Mouse (Mus musculus) heart, adult 2 months (tissue): ENCODE results near the gene Erc1. TPM values are rescaled to one million over a fixed set of nuclear protein-coding genes. Genes with fewer than 3 reads are reported as not detected.

Experiments
- DNase-seq, 2 experiments: peaks; one replicate each; pipeline ENCODE4 v3.0.0; 2021
- H3K27ac ChIP-seq: fragments of 200-600 bp; 2 replicates; pipeline ENCODE4 v1.8.1; 2022
- H3K27me3 ChIP-seq: fragments of 200-500 bp; 2 replicates; pipeline ENCODE4 v1.6.1; 2012; ENCODE audit warnings: mild to moderate bottlenecking, low read length, inconsistent platforms, mixed read lengths; ENCODE audit not compliant: control insufficient read depth, insufficient read depth
- H3K36me3 ChIP-seq: fragments of 200-500 bp; 2 replicates; pipeline ENCODE4 v1.6.1; 2012; ENCODE audit warnings: low read length, inconsistent platforms; ENCODE audit not compliant: control insufficient read depth, insufficient read depth
- H3K4me1 ChIP-seq: fragments of 200-500 bp; 2 replicates; pipeline ENCODE4 v1.6.1; 2011; ENCODE audit warnings: low read length; ENCODE audit not compliant: control insufficient read depth, insufficient read depth
- H3K4me3 ChIP-seq: fragments of 200-600 bp; 2 replicates; pipeline ENCODE4 v1.8.1; 2022
- H3K79me2 ChIP-seq: fragments of 200-500 bp; replicated peaks from 2 replicates; pipeline ENCODE4 v1.6.1; 2012; ENCODE audit warnings: mild to moderate bottlenecking, inconsistent platforms, low read length, moderate library complexity, mixed read lengths; ENCODE audit not compliant: control insufficient read depth, insufficient read depth
- H3K9ac ChIP-seq: fragments of 200-500 bp; 2 replicates; pipeline ENCODE4 v1.6.1; 2012; ENCODE audit warnings: low read depth, mild to moderate bottlenecking, control low read depth, inconsistent platforms, low read length, mixed read lengths
- CTCF ChIP-seq: fragments of 200-600 bp; IDR thresholded peaks from 2 replicates; pipeline ENCODE4 v1.8.1; 2022; ENCODE audit warnings: antibody characterized with exemption, mild to moderate bottlenecking, moderate library complexity
- EP300 ChIP-seq: fragments of 200-500 bp; IDR thresholded peaks from 2 replicates; pipeline ENCODE4 v1.6.1; 2011; ENCODE audit warnings: low read depth, low read length, control low read depth; ENCODE audit not compliant: insufficient read depth
- POLR2A ChIP-seq: fragments of 200-500 bp; IDR thresholded peaks from 2 replicates; pipeline ENCODE4 v1.6.1; 2011; ENCODE audit warnings: mild to moderate bottlenecking, low read depth, low read length, control low read depth; ENCODE audit not compliant: insufficient read depth
- WGBS: fragments of 180-500 bp; shearing (Covaris S2); methylation state at CpG from one replicate; pipeline ENCODE4 v1.1.7; 2018; 5-methylcytosine and 5-hydroxymethylcytosine counted together
- intact Hi-C: fragments of 180-260 bp; cut with DNase I; formaldehyde crosslinking; loops from one replicate; pipeline ENCODE4 v1.15.1; 2025
- polyA plus RNA-seq: library from polyadenylated mRNA; depleted of rRNA; stranded (reverse); fragments of >200 nt; gene quantifications from 2 replicates; pipeline ENCODE4 v1.2.3, GENCODE M21; 2012
- total RNA-seq, 2 experiments: library from RNA; stranded (reverse); gene quantifications; 2 replicates each; pipeline ENCODE4 v1.2.3; 2021

Erc1 gene
- total and polyA plus RNA-seq, 3 experiments, result 15.0 to 41.8 (median 36.0) TPM

- Histone ChIP-seq H3K79me2 (no peaks in the 10 kb centered on the region), H3K9ac (no peak overlapping the region), H3K27me3 (no peaks in the 10 kb centered on the region), H3K36me3 (peaks cover 4% of the 10 kb centered on the region), H3K4me1 (peaks cover 5% of the 10 kb centered on the region), H3K4me3 (no peak overlapping the region), H3K27ac (no peak overlapping the region)
- intact Hi-C loops, result no loop called here
- no peak for DNase-seq
- 93% methylated on average over 2 of the region's 2 CpGs for WGBS
- TF ChIP-seq CTCF (no peak), POLR2A (no peak), EP300 (no peak)
These were observed 257.1 kb downstream of the Erc1 start for GRCm38 (mm10) chr6:119590872-119591271.

GRCm38 (mm10) chr6:119587897-119588296, 260.1 kb downstream of the Erc1 start:
- TF ChIP-seq POLR2A (no peak), EP300 (no peak), CTCF (no peak)
- Histone ChIP-seq H3K36me3 (no peaks in the 10 kb centered on the region), H3K4me3 (no peak overlapping the region), H3K27ac (no peak overlapping the region), H3K4me1 (peaks cover 8% of the 10 kb centered on the region), H3K27me3 (no peaks in the 10 kb centered on the region), H3K79me2 (no peaks in the 10 kb centered on the region), H3K9ac (no peak overlapping the region)
- DNase-seq, result no peak
- 85% methylated on average over 2 of the region's 2 CpGs for WGBS
- intact Hi-C loops, result no loop called here

- DNase-seq, result no peak
- H3K36me3 ChIP-seq, result no peaks in the 10 kb centered on the region
- no peaks in the 10 kb centered on the region for H3K27me3 ChIP-seq
- no peak overlapping the region for H3K4me3 ChIP-seq
- H3K4me1 ChIP-seq, result peaks cover 8% of the 10 kb centered on the region
- H3K27ac ChIP-seq, result no peak overlapping the region
- TF ChIP-seq POLR2A (no peak), CTCF (no peak), EP300 (no peak)
- intact Hi-C loops, result no loop called here
- no peak overlapping the region for H3K9ac ChIP-seq
- no peaks in the 10 kb centered on the region for H3K79me2 ChIP-seq
These were observed 260.5 kb downstream of the Erc1 start for GRCm38 (mm10) chr6:119587454-119587853.

DNA sequence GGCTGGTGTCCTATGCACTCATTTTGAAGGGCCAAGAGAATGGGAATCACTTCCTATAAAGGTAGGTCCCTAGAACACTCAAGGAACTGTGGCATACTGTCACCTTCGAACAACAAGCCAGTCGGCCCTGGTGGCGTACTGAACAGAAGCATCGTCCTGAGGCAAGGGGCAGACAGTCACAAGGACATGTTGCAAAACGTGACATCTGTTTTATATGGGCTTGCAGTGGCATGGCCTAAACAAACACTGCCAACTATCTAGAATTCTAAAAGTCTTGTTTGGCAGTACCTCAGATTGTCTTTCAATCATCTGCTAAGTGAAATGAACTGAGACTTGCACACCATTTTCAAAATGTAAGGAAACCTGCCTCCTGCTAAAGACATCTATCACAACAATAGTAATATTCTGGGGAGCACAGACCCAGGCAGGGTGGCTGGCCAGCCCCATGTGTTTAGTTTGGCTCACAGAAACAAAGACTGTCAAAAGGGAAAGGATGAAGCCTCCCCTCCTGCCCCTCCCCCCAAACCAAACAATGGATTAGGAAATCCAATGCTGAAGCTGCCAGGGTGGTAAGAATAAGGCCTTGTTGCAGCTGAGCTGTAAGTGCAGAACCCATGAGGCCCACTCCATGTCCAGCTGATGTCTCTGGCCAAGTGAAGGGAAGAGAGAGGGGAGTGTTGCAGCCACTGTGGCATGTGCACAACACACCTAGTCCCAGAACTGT, 262.2 kb downstream of the Erc1 start:
- Histone ChIP-seq H3K27me3 (no peaks in the 10 kb centered on the region), H3K79me2 (no peaks in the 10 kb centered on the region), H3K36me3 (no peaks in the 10 kb centered on the region), H3K4me3 (no peak overlapping the region), H3K27ac (no peak overlapping the region), H3K4me1 (peaks cover 8% of the 10 kb centered on the region), H3K9ac (no peak overlapping the region)
- DNase-seq, result peak; percentile 27 to 39
- intact Hi-C loops, result no loop called here
- TF ChIP-seq POLR2A (no peak), EP300 (no peak), CTCF (no peak)
- WGBS, result 53% methylated on average over 5 of the region's 5 CpGs

DNA sequence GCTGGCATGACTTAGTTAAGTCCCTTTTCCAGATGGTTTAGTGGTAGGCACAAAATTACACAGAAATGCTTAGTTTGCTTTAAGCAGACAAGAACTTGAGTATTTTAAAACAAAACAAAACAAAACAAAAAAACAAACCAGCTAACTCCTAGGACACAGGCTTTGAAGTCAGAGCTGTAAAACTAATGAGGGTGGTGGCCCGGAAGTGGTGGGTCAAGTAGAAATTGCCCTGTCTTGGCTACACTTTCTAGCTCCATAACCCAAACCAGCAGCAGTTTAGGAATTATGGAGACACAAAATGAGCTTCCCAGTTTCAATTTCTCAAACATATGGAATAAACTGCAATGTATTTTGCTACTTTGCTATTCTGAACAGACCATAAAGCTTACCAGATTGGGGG, 263.9 kb downstream of the Erc1 start:
- no peak overlapping the region for H3K27ac ChIP-seq
- no peak for TF ChIP-seq EP300
- TF ChIP-seq POLR2A, result no peak
- no peak for TF ChIP-seq CTCF
- no peaks in the 10 kb centered on the region for H3K79me2 ChIP-seq
- intact Hi-C loops, result no loop called here
- no peaks in the 10 kb centered on the region for H3K36me3 ChIP-seq
- DNase-seq, result no peak
- peaks cover 8% of the 10 kb centered on the region for H3K4me1 ChIP-seq
- H3K27me3 ChIP-seq, result no peaks in the 10 kb centered on the region
- H3K4me3 ChIP-seq, result no peak overlapping the region
- no peak overlapping the region for H3K9ac ChIP-seq
- 69% methylated on average over 1 of the region's 1 CpGs for WGBS

DNA sequence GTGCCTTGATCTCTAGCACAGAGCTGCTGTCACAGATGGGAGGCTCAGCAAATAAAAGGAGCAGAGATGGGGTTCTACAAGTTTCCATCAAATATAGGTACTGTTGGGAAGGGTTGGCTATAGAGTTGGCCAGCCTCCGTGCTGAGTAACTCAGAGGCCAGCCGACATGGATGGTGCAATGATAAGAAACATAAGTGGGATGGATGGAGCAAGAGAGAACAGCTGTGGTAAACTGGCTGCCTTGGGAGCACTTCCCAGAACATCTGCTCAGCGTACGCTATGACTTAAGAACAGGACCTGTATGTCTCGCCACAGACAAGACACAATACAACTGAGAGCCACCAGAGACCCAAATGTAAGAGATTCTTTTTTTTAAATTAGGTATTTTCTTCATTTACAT, 264.8 kb downstream of the Erc1 start:
- Histone ChIP-seq H3K27ac (no peak overlapping the region), H3K4me3 (no peak overlapping the region), H3K9ac (no peak overlapping the region), H3K79me2 (no peaks in the 10 kb centered on the region), H3K27me3 (no peaks in the 10 kb centered on the region), H3K36me3 (no peaks in the 10 kb centered on the region), H3K4me1 (peaks cover 8% of the 10 kb centered on the region)
- intact Hi-C loops, result no loop called here
- DNase-seq, result no peak
- WGBS, result 80% methylated on average over 5 of the region's 5 CpGs
- TF ChIP-seq CTCF (no peak), POLR2A (no peak), EP300 (no peak)
